Mouse (Mus musculus): ENCODE data around the gene Entpd2. TPM values are rescaled to one million over a fixed set of nuclear protein-coding genes. Genes with fewer than 3 reads are reported as not detected.

The Entpd2 gene
- polyA plus RNA-seq, 1 experiment from 2014 or later, result 33.9 TPM

- Histone ChIP-seq H3K27ac (ENCODE audit: low read depth, low read length) (no peak overlapping the region), H3K27me3 (replicated peaks; ENCODE audit: control insufficient read depth, insufficient read depth, low read length) (peaks cover 9% of the 10 kb centered on the region; the same call in 1 of the 2 replicates), H3K9ac (ENCODE audit: low read depth, low read length) (no peak overlapping the region), H3K4me3 (ENCODE audit: low read depth, low read length) (no peak overlapping the region), H3K9me3 (ENCODE audit: control insufficient read depth) (no peaks in the 10 kb centered on the region), H3K36me3 (ENCODE audit: control insufficient read depth, insufficient read depth) (no peaks in the 10 kb centered on the region), H3K4me1 (replicated peaks; ENCODE audit: control insufficient read depth, insufficient read depth, low read length) (peaks cover 2% of the 10 kb centered on the region; the same call in 1 of the 2 replicates), H3K4me2 (replicated peaks; ENCODE audit: low read depth) (no peak overlapping the region)
- no peak for ATAC-seq
- no peak for TF ChIP-seq CTCF (IDR thresholded peaks at IDR 0.05; ENCODE audit: low read depth)
- 61% methylated on average over 1 of the region's 1 CpGs for WGBS
Measured at GRCm38 (mm10) chr2:25423626-25424025, 28.0 kb downstream of the Entpd2 start.

- no peak overlapping the region for H3K27ac ChIP-seq (ENCODE audit: low read depth, low read length)
- H3K9ac ChIP-seq (ENCODE audit: low read depth, low read length), result no peak overlapping the region
- H3K4me2 ChIP-seq (replicated peaks; ENCODE audit: low read depth), result no peak overlapping the region
- peaks cover 2% of the 10 kb centered on the region; the same call in 1 of the 2 replicates for H3K4me1 ChIP-seq (replicated peaks; ENCODE audit: control insufficient read depth, insufficient read depth, low read length)
- TF ChIP-seq CTCF (IDR thresholded peaks at IDR 0.05; ENCODE audit: low read depth), result no peak
- no peak for ATAC-seq
- no peaks in the 10 kb centered on the region for H3K9me3 ChIP-seq (ENCODE audit: control insufficient read depth)
- WGBS, result 53% methylated on average over 27 of the region's 27 CpGs
- no peaks in the 10 kb centered on the region for H3K36me3 ChIP-seq (ENCODE audit: control insufficient read depth, insufficient read depth)
- peaks cover 9% of the 10 kb centered on the region; the same call in 1 of the 2 replicates for H3K27me3 ChIP-seq (replicated peaks; ENCODE audit: control insufficient read depth, insufficient read depth, low read length)
- H3K4me3 ChIP-seq (ENCODE audit: low read depth, low read length), result no peak overlapping the region
Measured at GRCm38 (mm10) chr2:25425481-25425880, 29.8 kb downstream of the Entpd2 start.

GRCm38 (mm10) chr2:25426721-25427191 lies 31.1 kb downstream of the Entpd2 start:
- H3K9ac ChIP-seq (ENCODE audit: low read depth, low read length), result no peak overlapping the region
- no peak overlapping the region for H3K27ac ChIP-seq (ENCODE audit: low read depth, low read length)
- peaks cover 2% of the 10 kb centered on the region; the same call in 1 of the 2 replicates for H3K4me1 ChIP-seq (replicated peaks; ENCODE audit: control insufficient read depth, insufficient read depth, low read length)
- WGBS, result 43% methylated on average over 5 of the region's 5 CpGs
- TF ChIP-seq CTCF (IDR thresholded peaks at IDR 0.05; ENCODE audit: low read depth), result peak; percentile 97
- no peak for ATAC-seq
- H3K9me3 ChIP-seq (ENCODE audit: control insufficient read depth), result no peaks in the 10 kb centered on the region
- no peak overlapping the region for H3K4me3 ChIP-seq (ENCODE audit: low read depth, low read length)
- peaks cover 9% of the 10 kb centered on the region; the same call in 1 of the 2 replicates for H3K27me3 ChIP-seq (replicated peaks; ENCODE audit: control insufficient read depth, insufficient read depth, low read length)
- no peaks in the 10 kb centered on the region for H3K36me3 ChIP-seq (ENCODE audit: control insufficient read depth, insufficient read depth)
- no peak overlapping the region for H3K4me2 ChIP-seq (replicated peaks; ENCODE audit: low read depth)

GRCm38 (mm10) chr2:25427256-25427655 lies 31.6 kb downstream of the Entpd2 start:
- TF ChIP-seq CTCF (IDR thresholded peaks at IDR 0.05; ENCODE audit: low read depth), result no peak
- Histone ChIP-seq H3K4me1 (replicated peaks; ENCODE audit: control insufficient read depth, insufficient read depth, low read length) (peaks cover 2% of the 10 kb centered on the region; the same call in 1 of the 2 replicates), H3K4me2 (replicated peaks; ENCODE audit: low read depth) (no peak overlapping the region), H3K9ac (ENCODE audit: low read depth, low read length) (no peak overlapping the region), H3K27me3 (replicated peaks; ENCODE audit: control insufficient read depth, insufficient read depth, low read length) (peaks cover 9% of the 10 kb centered on the region; the same call in 1 of the 2 replicates), H3K36me3 (ENCODE audit: control insufficient read depth, insufficient read depth) (no peaks in the 10 kb centered on the region), H3K4me3 (ENCODE audit: low read depth, low read length) (no peak overlapping the region), H3K9me3 (ENCODE audit: control insufficient read depth) (no peaks in the 10 kb centered on the region), H3K27ac (ENCODE audit: low read depth, low read length) (no peak overlapping the region)
- no peak for ATAC-seq
- WGBS, result 91% methylated on average over 5 of the region's 5 CpGs

GRCm38 (mm10) chr2:25428442-25429236 lies 33.0 kb downstream of the Entpd2 start, which contains the start of gene Abca2:
Abca2 (plus strand) TSS chr2:25428703.
- peak; percentile 96 for TF ChIP-seq CTCF (IDR thresholded peaks at IDR 0.05; ENCODE audit: low read depth)
- Histone ChIP-seq H3K4me3 (ENCODE audit: low read depth, low read length) (peak within 1 kb of the TSS; percentile 60), H3K9ac (ENCODE audit: low read depth, low read length) (peak within 1 kb of the TSS; percentile 38), H3K27ac (ENCODE audit: low read depth, low read length) (no peak within 1 kb of the TSS), H3K4me2 (replicated peaks; ENCODE audit: low read depth) (peak within 1 kb of the TSS; percentile 97), H3K9me3 (ENCODE audit: control insufficient read depth) (no peaks in the 10 kb centered on the region), H3K36me3 (ENCODE audit: control insufficient read depth, insufficient read depth) (no peaks in the 10 kb centered on the region), H3K27me3 (replicated peaks; ENCODE audit: control insufficient read depth, insufficient read depth, low read length) (peaks cover 9% of the 10 kb centered on the region; the same call in 1 of the 2 replicates), H3K4me1 (replicated peaks; ENCODE audit: control insufficient read depth, insufficient read depth, low read length) (no peaks in the 10 kb centered on the region; the same call in 1 of the 2 replicates)
- WGBS, result under 1% methylated on average over 66 of the region's 89 CpGs
- ATAC-seq, result peak; percentile 84

- TF ChIP-seq CTCF (IDR thresholded peaks at IDR 0.05; ENCODE audit: low read depth), result no peak
- 77% methylated on average over 5 of the region's 5 CpGs for WGBS
- Histone ChIP-seq H3K27me3 (replicated peaks; ENCODE audit: control insufficient read depth, insufficient read depth, low read length) (peaks cover 9% of the 10 kb centered on the region; the same call in 1 of the 2 replicates), H3K4me1 (replicated peaks; ENCODE audit: control insufficient read depth, insufficient read depth, low read length) (no peaks in the 10 kb centered on the region; the same call in 1 of the 2 replicates), H3K4me2 (replicated peaks; ENCODE audit: low read depth) (peak overlapping the region; percentile 97), H3K4me3 (ENCODE audit: low read depth, low read length) (peak overlapping the region; percentile 60; the same call in 1 of the 2 replicates), H3K9ac (ENCODE audit: low read depth, low read length) (no peak overlapping the region), H3K36me3 (ENCODE audit: control insufficient read depth, insufficient read depth) (no peaks in the 10 kb centered on the region), H3K9me3 (ENCODE audit: control insufficient read depth) (no peaks in the 10 kb centered on the region), H3K27ac (ENCODE audit: low read depth, low read length) (no peak overlapping the region)
- ATAC-seq, result no peak
Measured at GRCm38 (mm10) chr2:25429435-25430180, 33.9 kb downstream of the Entpd2 start.
